Mouse (Mus musculus): ENCODE measurements at regions not wholly inside any gene's neighbourhood (a gene's known extent, or its start where the extent isn't known, plus 50 kb on each side); places are given as distances from the start of the nearest gene placed in this dataset.
A peak's percentile ranks its signal among the peaks of the same experiment; 100 is the strongest.

GRCm38 (mm10) chr9:23064001-23064400 is 158.9 kb upstream of the Bmper start:
- no peak for DNase-seq (ENCODE audit: low read depth)

- DNase-seq (ENCODE audit: low read depth) = no peak
Observed at GRCm38 (mm10) chr9:23064811-23065210, 158.1 kb upstream of the Bmper start.

GRCm38 (mm10) chr9:23068101-23068791 is 154.6 kb upstream of the Bmper start:
- DNase-seq (ENCODE audit: low read depth) = no peak

- DNase-seq (ENCODE audit: low read depth) = no peak
Observed at GRCm38 (mm10) chr9:23069161-23069560, 153.7 kb upstream of the Bmper start.

GRCm38 (mm10) chr9:23071006-23071405 is 151.9 kb upstream of the Bmper start:
- DNase-seq (ENCODE audit: low read depth) = no peak

GRCm38 (mm10) chr9:23072741-23073140 is 150.1 kb upstream of the Bmper start:
- DNase-seq (ENCODE audit: low read depth) = no peak

GRCm38 (mm10) chr9:23083562-23083961 is 139.3 kb upstream of the Bmper start:
- DNase-seq (ENCODE audit: low read depth) = peak; percentile 8

- no peak for DNase-seq (ENCODE audit: low read depth)
Observed at GRCm38 (mm10) chr9:23089339-23089738, 133.5 kb upstream of the Bmper start.

- DNase-seq (ENCODE audit: low read depth) = no peak
Observed at GRCm38 (mm10) chr9:23097134-23097789, 125.6 kb upstream of the Bmper start.

GRCm38 (mm10) chr9:23101584-23101983 is 121.3 kb upstream of the Bmper start:
- DNase-seq (ENCODE audit: low read depth) = no peak

GRCm38 (mm10) chr9:23101990-23102796 is 120.7 kb upstream of the Bmper start:
- no peak for DNase-seq (ENCODE audit: low read depth)

- DNase-seq (ENCODE audit: low read depth) = no peak
Observed at GRCm38 (mm10) chr9:23111500-23111899, 111.4 kb upstream of the Bmper start.

GRCm38 (mm10) chr9:23115026-23115425 is 107.8 kb upstream of the Bmper start:
- DNase-seq (ENCODE audit: low read depth) = no peak

- DNase-seq (ENCODE audit: low read depth) = no peak
Observed at GRCm38 (mm10) chr9:23115540-23115939, 107.3 kb upstream of the Bmper start.

- DNase-seq (ENCODE audit: low read depth) = no peak
Observed at GRCm38 (mm10) chr9:23116311-23116710, 106.6 kb upstream of the Bmper start.

GRCm38 (mm10) chr9:23119811-23120210 is 103.1 kb upstream of the Bmper start:
- no peak for DNase-seq (ENCODE audit: low read depth)

- DNase-seq (ENCODE audit: low read depth) = no peak
Observed at GRCm38 (mm10) chr9:23120814-23121213, 102.1 kb upstream of the Bmper start.

GRCm38 (mm10) chr9:23122524-23122923 is 100.4 kb upstream of the Bmper start:
- DNase-seq (ENCODE audit: low read depth) = no peak

- no peak for DNase-seq (ENCODE audit: low read depth)
Observed at GRCm38 (mm10) chr9:23123452-23123851, 99.4 kb upstream of the Bmper start.

GRCm38 (mm10) chr9:23125761-23126704 is 96.8 kb upstream of the Bmper start:
- DNase-seq (ENCODE audit: low read depth) = no peak

- no peak for DNase-seq (ENCODE audit: low read depth)
Observed at GRCm38 (mm10) chr9:23127338-23128017, 95.4 kb upstream of the Bmper start.

Measured in 416B (cell line).